Mouse (Mus musculus): ENCODE data around the gene Ogdhl. TPM values are rescaled to one million over a fixed set of nuclear protein-coding genes. Genes with fewer than 3 reads are reported as not detected.

Ogdhl gene
- polyA plus RNA-seq (2021), result 20.6 TPM

GRCm38 (mm10) chr14:32321732-32322685 lies at the start of gene Ogdhl:
Ogdhl (plus strand) TSS chr14:32322019.
- no peak for TF ChIP-seq CTCF (IDR thresholded peaks at IDR 0.05)
- POLR2A ChIA-PET, result no interaction called here
- H3K27me3 ChIP-seq, result peaks cover 8% of the 10 kb centered on the region
- CTCF ChIA-PET, result no interaction called here
- peak; percentile 22 for DNase-seq (ENCODE audit: low read depth, low spot score)
- ATAC-seq, result peak; percentile 53
- in situ Hi-C loops (cut with MboI; ENCODE audit: low pct_unique_long_range_greater_than_20kb), result no loop called here

- TF ChIP-seq CTCF (IDR thresholded peaks at IDR 0.05), result no peak
- in situ Hi-C loops (cut with MboI; ENCODE audit: low pct_unique_long_range_greater_than_20kb), result no loop called here
- H3K27me3 ChIP-seq, result no peaks in the 10 kb centered on the region
- DNase-seq (ENCODE audit: low read depth, low spot score) (no peak), ATAC-seq (no peak)
- ChIA-PET POLR2A (no interaction called here), CTCF (no interaction called here)
Observed at GRCm38 (mm10) chr14:32301622-32302021, 20.2 kb upstream of the Ogdhl start.

- no peak for TF ChIP-seq CTCF (IDR thresholded peaks at IDR 0.05)
- ChIA-PET CTCF (no interaction called here), POLR2A (no interaction called here)
- in situ Hi-C loops (cut with MboI; ENCODE audit: low pct_unique_long_range_greater_than_20kb), result no loop called here
- no peak for DNase-seq (ENCODE audit: low read depth, low spot score)
- H3K27me3 ChIP-seq, result no peaks in the 10 kb centered on the region
- no peak for ATAC-seq
Observed at GRCm38 (mm10) chr14:32302423-32302822, 19.4 kb upstream of the Ogdhl start.

- in situ Hi-C loops (cut with MboI; ENCODE audit: low pct_unique_long_range_greater_than_20kb), result loop anchor here (5.0 kb wide), 1 partner anchor 167 kb away; no protein-coding TSS in a partner anchor
- POLR2A ChIA-PET, result no interaction called here
- no peak for TF ChIP-seq CTCF (IDR thresholded peaks at IDR 0.05)
- DNase-seq (ENCODE audit: low read depth, low spot score) (peak; percentile 53), ATAC-seq (peak; percentile 96)
- CTCF ChIA-PET, result interaction anchor here (1.6 kb wide), 1 partner anchor 14 kb away, joined by 5 read pairs; no protein-coding TSS in a partner anchor
- no peaks in the 10 kb centered on the region for H3K27me3 ChIP-seq
Observed at GRCm38 (mm10) chr14:32304921-32305320, 16.9 kb upstream of the Ogdhl start.

GRCm38 (mm10) chr14:32309876-32310275 lies 11.9 kb upstream of the Ogdhl start:
- POLR2A ChIA-PET, result no interaction called here
- peak; percentile 46 for ATAC-seq
- DNase-seq (ENCODE audit: low read depth, low spot score), result no peak

GRCm38 (mm10) chr14:32311381-32312035 lies 10.3 kb upstream of the Ogdhl start:
- no peak for ATAC-seq
- DNase-seq (ENCODE audit: low read depth, low spot score), result no peak
- in situ Hi-C loops (cut with MboI; ENCODE audit: low pct_unique_long_range_greater_than_20kb), result no loop called here
- no peak for TF ChIP-seq CTCF (IDR thresholded peaks at IDR 0.05)
- H3K27me3 ChIP-seq, result no peaks in the 10 kb centered on the region
- POLR2A ChIA-PET, result no interaction called here
- CTCF ChIA-PET, result no interaction called here

More at GRCm38 (mm10) chr14:32309876-32310275, 11.9 kb upstream of the Ogdhl start:
- in situ Hi-C loops (cut with MboI; ENCODE audit: low pct_unique_long_range_greater_than_20kb), result loop anchor here (5.0 kb wide), 1 partner anchor 162 kb away; no protein-coding TSS in a partner anchor
- CTCF ChIA-PET, result interaction anchor here (2.2 kb wide), 1 partner anchor 11 kb away, joined by 6 read pairs; no protein-coding TSS in a partner anchor
- no peaks in the 10 kb centered on the region for H3K27me3 ChIP-seq
- peak; percentile 69 for TF ChIP-seq CTCF (IDR thresholded peaks at IDR 0.05)

GRCm38 (mm10) chr14:32317822-32318221 lies 4.0 kb upstream of the Ogdhl start:
- no peak for TF ChIP-seq CTCF (IDR thresholded peaks at IDR 0.05)
- ChIA-PET CTCF (no interaction called here), POLR2A (interaction anchor here (0.6 kb wide), 1 partner anchor 292 kb away, joined by 3 read pairs; no protein-coding TSS in a partner anchor)
- in situ Hi-C loops (cut with MboI; ENCODE audit: low pct_unique_long_range_greater_than_20kb), result no loop called here
- peaks cover 11% of the 10 kb centered on the region for H3K27me3 ChIP-seq
- DNase-seq (ENCODE audit: low read depth, low spot score) (no peak), ATAC-seq (no peak)

GRCm38 (mm10) chr14:32323221-32323620 lies 1.4 kb downstream of the Ogdhl start:
- no peak for TF ChIP-seq CTCF (IDR thresholded peaks at IDR 0.05)
- DNase-seq (ENCODE audit: low read depth, low spot score) (no peak), ATAC-seq (no peak)
- in situ Hi-C loops (cut with MboI; ENCODE audit: low pct_unique_long_range_greater_than_20kb), result no loop called here
- peaks cover 5% of the 10 kb centered on the region for H3K27me3 ChIP-seq
- POLR2A ChIA-PET, result no interaction called here
- CTCF ChIA-PET, result no interaction called here

GRCm38 (mm10) chr14:32327366-32327765 lies 5.5 kb downstream of the Ogdhl start:
- ChIA-PET POLR2A (no interaction called here), CTCF (no interaction called here)
- no peaks in the 10 kb centered on the region for H3K27me3 ChIP-seq
- TF ChIP-seq CTCF (IDR thresholded peaks at IDR 0.05), result no peak
- in situ Hi-C loops (cut with MboI; ENCODE audit: low pct_unique_long_range_greater_than_20kb), result no loop called here
- DNase-seq (ENCODE audit: low read depth, low spot score) (no peak), ATAC-seq (no peak)

- in situ Hi-C loops (cut with MboI; ENCODE audit: low pct_unique_long_range_greater_than_20kb), result no loop called here
- no peak for ATAC-seq
- POLR2A ChIA-PET, result no interaction called here
- DNase-seq (ENCODE audit: low read depth, low spot score), result no peak
- CTCF ChIA-PET, result no interaction called here
- H3K27me3 ChIP-seq, result no peaks in the 10 kb centered on the region
- TF ChIP-seq CTCF (IDR thresholded peaks at IDR 0.05), result no peak
Observed at GRCm38 (mm10) chr14:32332515-32333445, 11.0 kb downstream of the Ogdhl start.
